Mouse (Mus musculus) stomach, postnatal 0 days (tissue): ENCODE measurements around the gene Lrfn3. TPM values are rescaled to one million over a fixed set of nuclear protein-coding genes. Genes with fewer than 3 reads are reported as not detected.

Experiments used
- ATAC-seq: fragments of 200-750 bp; cut with Nextera tagmentation; 2 replicates; pipeline ENCODE4 v1.8.0; 2017; ENCODE audit not compliant: low FRiP score, low TSS enrichment
- DNase-seq: peaks from one replicate; pipeline ENCODE4 v3.0.0-alpha.2; 2016; ENCODE audit warnings: low spot score
- H3K27ac ChIP-seq: fragments of 300-500 bp; sonication (generic); replicated peaks from 2 replicates; pipeline ENCODE4 v1.5.1; 2014; ENCODE audit warnings: mild to moderate bottlenecking, control low read depth
- H3K27me3 ChIP-seq: fragments of 300-500 bp; sonication (generic); 2 replicates; pipeline ENCODE4 v1.6.1; 2014; ENCODE audit warnings: low read length; ENCODE audit not compliant: control insufficient read depth, insufficient read depth
- H3K36me3 ChIP-seq: fragments of 300-500 bp; sonication (generic); 2 replicates; pipeline ENCODE4 v1.6.1; 2014; ENCODE audit warnings: low read length, mixed read lengths; ENCODE audit not compliant: control insufficient read depth, insufficient read depth
- H3K4me1 ChIP-seq: fragments of 300-500 bp; sonication (generic); replicated peaks from 2 replicates; pipeline ENCODE4 v1.6.1; 2014; ENCODE audit warnings: antibody characterized with exemption; ENCODE audit not compliant: control insufficient read depth, insufficient read depth
- H3K4me2 ChIP-seq: fragments of 300-500 bp; sonication (generic); replicated peaks from 2 replicates; pipeline ENCODE4 v1.6.1; 2014; ENCODE audit warnings: low read depth, mild to moderate bottlenecking, control low read depth, moderate library complexity
- H3K4me3 ChIP-seq: fragments of 300-500 bp; sonication (generic); 2 replicates; pipeline ENCODE4 v1.5.1; 2014; ENCODE audit warnings: low read depth, low read length, control low read depth
- H3K9ac ChIP-seq: fragments of 300-500 bp; sonication (generic); 2 replicates; pipeline ENCODE4 v1.6.1; 2014; ENCODE audit warnings: mild to moderate bottlenecking, low read length, control low read depth, mixed read lengths
- H3K9me3 ChIP-seq: fragments of 300-500 bp; sonication (generic); 2 replicates; pipeline ENCODE4 v1.6.1; 2016; ENCODE audit warnings: low read length; ENCODE audit not compliant: control insufficient read depth
- CTCF ChIP-seq: IDR thresholded peaks from 2 replicates; pipeline ENCODE4 v1.5.1; 2016; ENCODE audit warnings: antibody characterized with exemption, low read depth, mild to moderate bottlenecking, moderate library complexity
- EP300 ChIP-seq: optimal IDR thresholded peaks from 2 replicates; pipeline ENCODE3; 2016; ENCODE audit warnings: antibody characterized with exemption
- WGBS: fragments of 180-500 bp; shearing (Covaris S2); extraction: QIAGEN DNeasy Blood & Tissue Kit; methylation state at CpG from one replicate; pipeline ENCODE4 v1.1.7; 2014; 5-methylcytosine and 5-hydroxymethylcytosine counted together
- polyA plus RNA-seq: library from polyadenylated mRNA; unstranded; fragments of >200 nt; fragmentation: Nextera tagmentation; extraction: Ambion mirVana; gene quantifications from 2 replicates; pipeline ENCODE4 v1.2.1, GENCODE M21; 2015

Lrfn3 gene
- 2.9 and 3.3 TPM in 2 replicates for polyA plus RNA-seq

DNA sequence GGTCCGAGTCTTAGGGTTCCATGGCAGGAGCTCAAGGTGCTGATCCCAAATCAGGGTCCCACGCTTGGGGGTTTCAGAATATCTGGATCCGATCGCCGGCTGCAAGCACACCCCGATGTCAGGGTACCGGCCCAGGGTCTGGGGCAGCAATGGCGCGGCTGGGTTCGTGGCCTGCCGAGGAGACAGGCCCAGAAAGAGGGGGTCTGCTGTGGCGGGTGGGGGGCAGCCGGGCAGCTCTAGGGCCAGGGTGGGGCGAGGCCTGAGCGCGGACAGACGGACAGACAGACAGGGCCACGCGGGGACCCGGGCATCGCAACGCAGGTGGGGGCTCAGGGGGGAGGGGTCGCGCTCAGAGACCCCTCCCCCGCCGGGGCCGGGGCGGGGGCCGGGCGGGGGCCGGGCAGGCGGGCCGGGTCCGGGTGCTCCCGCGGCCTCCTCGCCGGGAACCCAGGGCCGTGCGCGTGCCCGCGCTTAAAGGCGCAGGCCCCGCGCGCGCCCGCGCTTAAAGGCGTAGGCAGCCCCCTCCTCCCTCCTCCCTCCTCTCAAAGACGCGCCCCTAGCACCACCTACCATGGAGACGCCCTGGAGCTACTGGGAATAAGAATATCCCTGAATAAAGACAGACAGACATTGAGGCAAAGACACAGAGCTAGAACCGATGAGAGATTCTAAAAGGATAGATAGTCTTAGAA is at the start of gene Lrfn3:
Gene Lrfn3 (minus strand): TSS at position 121 of the 692 bp plus-strand sequence.
- no peak for TF ChIP-seq CTCF
- no peak for TF ChIP-seq EP300
- peak within 1 kb of the TSS; percentile 20 for H3K27ac ChIP-seq
- no peaks in the 10 kb centered on the region; the same call in none of the 2 replicates for H3K4me1 ChIP-seq
- peak; percentile 57 for DNase-seq
- 1% methylated on average over 42 of the region's 55 CpGs for WGBS
- peak within 1 kb of the TSS; percentile 84 for H3K4me2 ChIP-seq
- peak; percentile 16; the same call in 1 of the 2 replicates for ATAC-seq
- no peaks in the 10 kb centered on the region for H3K9me3 ChIP-seq
- no peaks in the 10 kb centered on the region for H3K27me3 ChIP-seq
- H3K4me3 ChIP-seq: peak within 1 kb of the TSS; percentile 73
- H3K36me3 ChIP-seq: no peaks in the 10 kb centered on the region
- H3K9ac ChIP-seq: peak within 1 kb of the TSS; percentile 83

DNA sequence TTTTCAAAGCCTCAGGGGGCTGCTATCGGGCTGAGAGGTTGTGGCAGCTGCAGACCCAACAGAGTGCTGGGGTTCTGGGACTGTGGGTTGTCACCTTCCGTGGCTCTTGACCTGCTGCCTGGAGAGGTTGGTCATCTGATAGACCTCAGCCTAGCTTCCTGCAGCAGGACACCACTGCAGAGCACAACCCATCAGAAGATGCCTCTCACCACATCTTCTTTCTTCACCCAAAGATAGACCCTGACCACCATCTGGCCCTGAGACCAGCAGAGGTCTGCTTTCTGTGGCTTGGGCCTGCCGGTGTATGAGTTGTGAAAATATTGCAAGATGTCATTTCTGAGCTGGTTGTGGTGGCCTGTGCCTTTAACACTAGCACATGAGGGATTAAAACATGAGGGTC is 48.5 kb upstream of the Lrfn3 start:
- no peak for TF ChIP-seq EP300
- TF ChIP-seq CTCF: no peak
- Histone ChIP-seq H3K9me3 (no peaks in the 10 kb centered on the region), H3K27ac (no peak overlapping the region), H3K4me3 (no peak overlapping the region), H3K4me2 (no peak overlapping the region), H3K9ac (no peak overlapping the region), H3K4me1 (no peaks in the 10 kb centered on the region), H3K36me3 (no peaks in the 10 kb centered on the region), H3K27me3 (no peaks in the 10 kb centered on the region; the same call in 1 of the 2 replicates)
- no peak for DNase-seq
- ATAC-seq: no peak
- 70% methylated on average over 3 of the region's 3 CpGs for WGBS

DNA sequence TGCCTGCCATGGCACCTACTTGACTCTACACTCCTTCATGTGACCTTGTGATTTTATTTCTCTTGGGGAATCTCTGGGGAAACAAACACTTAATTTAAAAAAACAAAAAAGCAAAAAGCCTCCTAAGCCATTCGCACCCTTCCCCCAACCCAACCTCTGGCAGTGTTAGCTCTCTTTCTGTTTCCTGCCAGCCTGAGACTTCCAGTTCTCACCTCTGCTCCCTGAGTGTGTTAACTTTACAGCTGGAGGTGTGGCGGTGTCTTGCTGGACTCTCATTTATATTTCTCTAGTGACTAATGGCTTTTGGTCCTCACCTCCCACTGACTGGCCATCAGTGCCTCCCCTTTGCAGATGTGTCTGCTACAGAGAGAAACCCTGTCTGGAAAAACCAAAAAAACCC is 47.2 kb upstream of the Lrfn3 start:
- H3K9me3 ChIP-seq: no peaks in the 10 kb centered on the region
- DNase-seq (no peak), ATAC-seq (no peak)
- no peaks in the 10 kb centered on the region; the same call in 1 of the 2 replicates for H3K27me3 ChIP-seq
- H3K4me1 ChIP-seq: no peaks in the 10 kb centered on the region
- no peaks in the 10 kb centered on the region for H3K36me3 ChIP-seq
- H3K4me3 ChIP-seq: no peak overlapping the region
- H3K27ac ChIP-seq: no peak overlapping the region
- no peak overlapping the region for H3K4me2 ChIP-seq
- H3K9ac ChIP-seq: no peak overlapping the region
- 43% methylated on average over 2 of the region's 2 CpGs for WGBS
- TF ChIP-seq EP300 (no peak), CTCF (no peak)

DNA sequence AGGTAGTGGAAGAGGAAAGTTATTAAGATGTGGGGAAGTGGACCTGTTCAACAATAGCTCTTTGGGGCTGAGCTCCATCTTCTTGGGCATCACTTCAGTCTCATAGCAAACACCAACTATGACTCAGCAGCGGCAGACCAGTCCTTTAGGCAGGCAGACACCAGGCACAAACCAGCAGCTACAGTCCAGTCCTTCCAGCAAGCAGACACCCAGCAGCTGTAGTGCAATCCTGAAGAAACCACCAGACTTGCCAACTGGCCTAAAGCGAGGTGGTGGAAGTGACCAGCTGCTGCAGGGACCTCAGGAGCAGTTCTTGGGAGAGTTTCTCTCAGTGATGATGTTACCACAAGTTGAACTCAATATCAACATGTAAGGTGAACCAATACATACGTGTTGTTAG is 46.1 kb upstream of the Lrfn3 start:
- Histone ChIP-seq H3K36me3 (no peaks in the 10 kb centered on the region), H3K4me2 (no peak overlapping the region), H3K9ac (no peak overlapping the region), H3K4me3 (no peak overlapping the region), H3K4me1 (no peaks in the 10 kb centered on the region), H3K9me3 (no peaks in the 10 kb centered on the region), H3K27ac (no peak overlapping the region), H3K27me3 (no peaks in the 10 kb centered on the region; the same call in 1 of the 2 replicates)
- DNase-seq: no peak
- WGBS: 77% methylated on average over 3 of the region's 3 CpGs
- TF ChIP-seq CTCF: no peak
- no peak for ATAC-seq

DNA sequence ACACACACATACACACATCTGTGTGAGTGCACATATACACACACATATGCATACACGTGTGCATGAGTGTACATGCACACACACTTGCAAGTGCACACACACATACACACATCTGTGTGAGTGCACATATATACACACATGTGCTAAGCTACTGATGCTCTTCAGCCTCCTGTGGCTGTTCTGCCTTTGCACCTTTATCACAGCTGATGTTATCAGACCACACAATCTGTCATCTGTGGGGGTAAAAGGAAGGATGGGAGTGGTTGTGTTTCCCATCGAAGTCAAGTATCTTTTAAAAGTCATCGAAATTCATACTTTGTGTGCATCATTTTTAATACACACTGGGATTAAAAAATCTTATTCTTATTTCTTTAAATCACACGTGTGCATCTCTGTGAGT is 39.8 kb upstream of the Lrfn3 start:
- Histone ChIP-seq H3K4me1 (no peaks in the 10 kb centered on the region), H3K9me3 (no peaks in the 10 kb centered on the region), H3K4me3 (no peak overlapping the region), H3K4me2 (no peak overlapping the region), H3K27me3 (no peaks in the 10 kb centered on the region), H3K27ac (no peak overlapping the region), H3K9ac (no peak overlapping the region), H3K36me3 (no peaks in the 10 kb centered on the region)
- 58% methylated on average over 4 of the region's 4 CpGs for WGBS
- no peak for ATAC-seq
- no peak for DNase-seq
- no peak for TF ChIP-seq EP300
- TF ChIP-seq CTCF: no peak

DNA sequence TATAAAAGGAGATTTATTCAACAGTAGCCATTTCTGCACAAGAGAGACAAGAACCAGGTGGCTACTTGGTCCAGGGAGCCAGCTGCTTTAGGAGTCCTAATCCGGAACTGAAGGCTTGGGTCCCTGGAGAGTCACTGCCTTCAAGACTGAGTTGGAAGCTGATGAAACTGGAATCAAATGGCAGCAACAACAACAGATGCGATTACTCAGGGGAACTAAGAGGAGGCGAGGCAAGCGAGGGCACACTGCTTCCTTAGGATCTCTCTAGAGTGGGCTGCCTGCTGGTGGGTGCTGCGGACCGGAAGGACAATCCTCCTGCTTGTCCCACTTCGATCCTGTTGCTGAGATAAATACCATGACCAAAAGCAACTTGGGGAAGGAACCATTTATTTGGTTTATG is 37.1 kb upstream of the Lrfn3 start:
- no peaks in the 10 kb centered on the region for H3K9me3 ChIP-seq
- H3K4me3 ChIP-seq: no peak overlapping the region
- no peak overlapping the region for H3K27ac ChIP-seq
- H3K36me3 ChIP-seq: no peaks in the 10 kb centered on the region
- no peaks in the 10 kb centered on the region for H3K27me3 ChIP-seq
- DNase-seq: no peak
- WGBS: 43% methylated on average over 7 of the region's 7 CpGs
- H3K4me2 ChIP-seq: no peak overlapping the region
- no peak for ATAC-seq
- H3K9ac ChIP-seq: no peak overlapping the region
- TF ChIP-seq EP300 (no peak), CTCF (no peak)
- H3K4me1 ChIP-seq: no peaks in the 10 kb centered on the region
